Mouse (Mus musculus) CH12.LX (cell line): ENCODE results near the gene Git2. TPM values are rescaled to one million over a fixed set of nuclear protein-coding genes. Genes with fewer than 3 reads are reported as not detected.

Experiments
- DNase-seq: peaks from one replicate; pipeline ENCODE4 v3.0.0-alpha.2; 2013; ENCODE audit errors: extremely low read depth
- H3K27ac ChIP-seq: 2 replicates; pipeline ENCODE4 v1.5.1; 2012; ENCODE audit warnings: low read depth, mild to moderate bottlenecking, control low read depth, moderate library complexity; ENCODE audit not compliant: insufficient read depth
- H3K27me3 ChIP-seq: replicated peaks from 2 replicates; pipeline ENCODE3; 2012; ENCODE audit warnings: inconsistent platforms
- H3K36me3 ChIP-seq, 2 experiments: replicated peaks in 1 of 2; 2 replicates each; pipeline versions ENCODE3 to v1.6.1; 2012; ENCODE audit warnings: inconsistent platforms in 1 of 2, low read length in 1 of 2, mild to moderate bottlenecking in 1 of 2, mixed read lengths in 1 of 2, moderate library complexity in 1 of 2; ENCODE audit not compliant: control insufficient read depth in 1 of 2, insufficient read depth in 1 of 2
- H3K4me1 ChIP-seq, 2 experiments: 2 replicates each; pipeline ENCODE4 v1.6.1; 2012; ENCODE audit warnings: inconsistent platforms in 1 of 2, moderate library complexity in 1 of 2; ENCODE audit not compliant: insufficient read depth in 2 of 2, control insufficient read depth in 1 of 2
- H3K4me2 ChIP-seq: 2 replicates; pipeline ENCODE4 v1.6.1; 2012; ENCODE audit warnings: low read depth, mild to moderate bottlenecking, control low read depth; ENCODE audit not compliant: poor library complexity, insufficient read depth, severe bottlenecking
- H3K4me3 ChIP-seq, 3 experiments: fragments of 150-350 bp in 1 of 3; sonication (generic) in 1 of 3; replicated peaks in 1 of 3; 2 replicates each; pipeline versions ENCODE3 to v1.5.1; 2011 to 2012; ENCODE audit warnings: low read depth in 2 of 3, low read length in 2 of 3, mild to moderate bottlenecking in 2 of 3, moderate library complexity in 2 of 3, control low read depth in 1 of 3, improper control_type of control experiment in 1 of 3, inconsistent platforms in 1 of 3, mixed read lengths in 1 of 3; ENCODE audit not compliant: poor library complexity in 1 of 3
- H3K79me2 ChIP-seq: replicated peaks from 2 replicates; pipeline ENCODE4 v1.6.1; 2012; ENCODE audit warnings: mild to moderate bottlenecking, moderate library complexity; ENCODE audit not compliant: control insufficient read depth, poor library complexity, insufficient read depth, severe bottlenecking; ENCODE audit errors: extremely low read depth
- H3K9ac ChIP-seq: 2 replicates; pipeline ENCODE4 v1.6.1; 2012; ENCODE audit warnings: low read depth, mild to moderate bottlenecking, control low read depth, moderate library complexity; ENCODE audit not compliant: insufficient read depth
- H3K9me3 ChIP-seq: replicated peaks from 2 replicates; pipeline ENCODE3; 2012; ENCODE audit warnings: low read length, inconsistent platforms, mixed read lengths
- BHLHE40 ChIP-seq: IDR thresholded peaks from 2 replicates; pipeline ENCODE4 v1.6.1; 2011; ENCODE audit warnings: mild to moderate bottlenecking, low read depth, low read length, improper control_type of control experiment
- CHD1 ChIP-seq: IDR thresholded peaks from 2 replicates; pipeline ENCODE4 v1.6.1; 2012; ENCODE audit warnings: low read depth, low read length, improper control_type of control experiment, inconsistent platforms
- CTCF ChIP-seq, 2 experiments: IDR thresholded peaks in 1 of 2; conservative IDR thresholded peaks in 1 of 2; 2 replicates each; pipeline ENCODE4 v1.5.1; 2011 to 2012; ENCODE audit warnings: low read depth in 2 of 2, low read length in 2 of 2, improper control_type of control experiment in 1 of 2, inconsistent platforms in 1 of 2, mild to moderate bottlenecking in 1 of 2, moderate library complexity in 1 of 2
- E2F4 ChIP-seq: IDR thresholded peaks from 2 replicates; pipeline ENCODE4 v1.6.1; 2011; ENCODE audit warnings: low read depth, low read length, improper control_type of control experiment; ENCODE audit not compliant: insufficient replicate concordance
- JUN ChIP-seq: IDR thresholded peaks from 2 replicates; pipeline ENCODE4 v1.6.1; 2011; ENCODE audit warnings: low read depth, mild to moderate bottlenecking, low read length, improper control_type of control experiment, moderate library complexity; ENCODE audit not compliant: insufficient read depth
- MAFK ChIP-seq: IDR thresholded peaks from 2 replicates; pipeline ENCODE4 v1.6.1; 2011; ENCODE audit warnings: low read length, improper control_type of control experiment; ENCODE audit not compliant: insufficient replicate concordance
- MAZ ChIP-seq: IDR thresholded peaks from 2 replicates; pipeline ENCODE4 v1.6.1; 2012; ENCODE audit warnings: low read depth, mild to moderate bottlenecking, inconsistent platforms, low read length, improper control_type of control experiment, moderate library complexity
- MEF2A ChIP-seq: IDR thresholded peaks from 2 replicates; pipeline ENCODE4 v1.6.1; 2014; ENCODE audit warnings: low read depth, mild to moderate bottlenecking, inconsistent platforms, low read length, improper control_type of control experiment, borderline replicate concordance
- MXI1 ChIP-seq: IDR thresholded peaks from 2 replicates; pipeline ENCODE4 v1.6.1; 2011; ENCODE audit warnings: mild to moderate bottlenecking, low read depth, low read length, improper control_type of control experiment
- MYC ChIP-seq: IDR thresholded peaks from 2 replicates; pipeline ENCODE4 v1.6.1; 2011; ENCODE audit warnings: low read depth, mild to moderate bottlenecking, improper control_type of control experiment, low read length
- NELFE ChIP-seq: IDR thresholded peaks from 2 replicates; pipeline ENCODE4 v1.6.1; 2011; ENCODE audit warnings: low read depth, low read length, improper control_type of control experiment
- NRF1 ChIP-seq: IDR thresholded peaks from 2 replicates; pipeline ENCODE4 v1.6.1; 2014; ENCODE audit warnings: low read depth, mild to moderate bottlenecking, inconsistent platforms, low read length, improper control_type of control experiment, moderate library complexity
- PAX5 ChIP-seq: IDR thresholded peaks from 2 replicates; pipeline ENCODE4 v1.6.1; 2012; ENCODE audit warnings: low read length, inconsistent platforms, mixed read lengths
- POLR2A ChIP-seq: IDR thresholded peaks from 2 replicates; pipeline ENCODE4 v1.6.1; 2011; ENCODE audit warnings: low read depth, mild to moderate bottlenecking, improper control_type of control experiment, low read length
- POLR2AphosphoS2 ChIP-seq: IDR thresholded peaks from 2 replicates; pipeline ENCODE4 v1.6.1; 2011; ENCODE audit warnings: low read depth, low read length, improper control_type of control experiment
- RCOR1 ChIP-seq: conservative IDR thresholded peaks from 2 replicates; pipeline ENCODE4 v1.6.1; 2012; ENCODE audit warnings: low read depth, mild to moderate bottlenecking, inconsistent platforms, low read length, improper control_type of control experiment
- SIN3A ChIP-seq: IDR thresholded peaks from 2 replicates; pipeline ENCODE4 v1.6.1; 2012; ENCODE audit warnings: low read length, improper control_type of control experiment, inconsistent platforms
- SMC3 ChIP-seq: IDR thresholded peaks from 2 replicates; pipeline ENCODE4 v1.6.1; 2011; ENCODE audit warnings: low read depth, low read length, improper control_type of control experiment
- TBP ChIP-seq: conservative IDR thresholded peaks from 2 replicates; pipeline ENCODE4 v1.6.1; 2011; ENCODE audit warnings: low read depth, low read length, improper control_type of control experiment
- UBTF ChIP-seq: IDR thresholded peaks from 2 replicates; pipeline ENCODE4 v1.6.1; 2012; ENCODE audit warnings: low read depth, mild to moderate bottlenecking, inconsistent platforms, low read length, improper control_type of control experiment, moderate library complexity
- USF1 ChIP-seq: IDR thresholded peaks from 2 replicates; pipeline ENCODE4 v1.6.1; 2014; ENCODE audit warnings: low read depth, mild to moderate bottlenecking, inconsistent platforms, low read length, improper control_type of control experiment
- ZMIZ1 ChIP-seq: IDR thresholded peaks from 2 replicates; pipeline ENCODE4 v1.6.1; 2012; ENCODE audit warnings: low read depth, mild to moderate bottlenecking, inconsistent platforms, low read length, improper control_type of control experiment
- ZNF384 ChIP-seq: IDR thresholded peaks from 2 replicates; pipeline ENCODE4 v1.6.1; 2012; ENCODE audit warnings: low read depth, low read length, improper control_type of control experiment, inconsistent platforms
- dilution Hi-C: fragments of 300-500 bp; cut with MboI; formaldehyde crosslinking; loops from 2 replicates; pipeline ENCODE4 v1.14.3; 2020; ENCODE audit warnings: low sequenced_read_pairs; ENCODE audit not compliant: extremely low pct_unique_long_range_greater_than_20kb, extremely low pct_ligation_motif_present
- in situ Hi-C: fragments of 300-500 bp; cut with MboI; formaldehyde crosslinking; loops from 3 replicates; pipeline ENCODE4 v1.14.3; 2019; ENCODE audit warnings: low sequenced_read_pairs, low pct_ligation_motif_present, low pct_unique_long_range_greater_than_20kb, mixed read lengths
- polyA plus RNA-seq: library from polyadenylated mRNA; unstranded; fragments of >175 nt; gene quantifications from 2 replicates; pipeline ENCODE4 v1.2.1, GENCODE M21; 2012; ENCODE audit warnings: low read depth; ENCODE audit not compliant: insufficient read length
- total RNA-seq, 2 experiments: library from RNA; depleted of rRNA; stranded (reverse); fragments of 300-350 nt in 1 of 2; fragments of >200 nt in 1 of 2; gene quantifications; 2 replicates each; pipeline ENCODE4 v1.2.3; 2012 to 2014

Git2 gene
- total and polyA plus RNA-seq, 3 experiments, result 12.3 to 29.4 (median 22.1) TPM

DNA sequence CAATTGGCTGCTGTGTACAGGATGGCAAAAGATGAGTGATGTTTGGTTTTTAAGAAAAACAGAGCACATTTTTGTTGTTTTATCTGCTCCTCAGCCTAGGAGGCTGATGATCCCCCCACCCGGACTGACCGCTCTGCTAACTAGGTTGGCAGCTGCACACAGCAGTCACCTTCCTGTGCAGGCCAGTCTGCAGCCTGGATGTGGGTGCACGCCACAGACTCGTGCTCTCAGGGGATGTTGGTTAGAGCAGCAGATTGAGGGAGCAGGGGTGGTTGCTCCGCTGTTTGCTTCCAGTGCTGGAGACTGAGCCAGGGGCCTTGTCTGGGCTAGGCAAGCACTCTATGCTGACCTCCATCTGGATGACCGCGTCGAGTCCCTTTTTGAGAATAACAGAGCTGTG lies 5.5 kb downstream of the Git2 start:
- Histone ChIP-seq H3K27me3 (no peaks in the 10 kb centered on the region), H3K79me2 (peaks cover 61% of the 10 kb centered on the region), H3K36me3 (peaks cover 24 to 51% of the 10 kb centered on the region in 2 experiments), H3K9ac (no peak overlapping the region), H3K4me3 (no peak overlapping the region), H3K9me3 (no peaks in the 10 kb centered on the region), H3K27ac (no peak overlapping the region), H3K4me1 (peaks cover 2 to 39% of the 10 kb centered on the region in 2 experiments; a peak in 3 of 4 replicates), H3K4me2 (no peak overlapping the region)
- dilution Hi-C loops, result no loop called here
- in situ Hi-C loops, result no loop called here
- no peak for DNase-seq
- no peak for TF ChIP-seq SIN3A
- no peak for TF ChIP-seq MYC
- TF ChIP-seq USF1, result no peak
- TF ChIP-seq MAFK, result no peak
- TF ChIP-seq E2F4, result no peak
- no peak for TF ChIP-seq RCOR1
- TF ChIP-seq NELFE, result no peak
- no peak for TF ChIP-seq CHD1
- TF ChIP-seq MEF2A, result no peak
- TF ChIP-seq POLR2A, result no peak
- TF ChIP-seq BHLHE40, result no peak
- TF ChIP-seq ZNF384, result no peak
- no peak for TF ChIP-seq TBP
- no peak for TF ChIP-seq NRF1
- no peak for TF ChIP-seq MAZ
- no peak for TF ChIP-seq ZMIZ1
- no peak for TF ChIP-seq PAX5
- no peak for TF ChIP-seq POLR2AphosphoS2
- no peak for TF ChIP-seq JUN
- TF ChIP-seq CTCF (conservative IDR thresholded peaks at IDR 0.05 in 1 of 2, IDR thresholded peaks at IDR 0.05 in 1 of 2; ENCODE audit: low read depth in 2 of 2, low read length in 2 of 2), result no peak

- Histone ChIP-seq H3K36me3 (peaks cover 45 to 77% of the 10 kb centered on the region in 2 experiments), H3K4me1 (peaks cover 2 to 39% of the 10 kb centered on the region in 2 experiments; a peak in 3 of 4 replicates), H3K9ac (no peak overlapping the region), H3K9me3 (no peaks in the 10 kb centered on the region), H3K27ac (no peak overlapping the region), H3K27me3 (no peaks in the 10 kb centered on the region), H3K4me2 (no peak overlapping the region), H3K4me3 (no peak overlapping the region), H3K79me2 (peaks cover 53% of the 10 kb centered on the region)
- no peak for DNase-seq
- in situ Hi-C loops, result no loop called here
- TF ChIP-seq RCOR1 (no peak), MXI1 (no peak), NRF1 (no peak), TBP (no peak), USF1 (no peak), SMC3 (no peak), UBTF (no peak)
- dilution Hi-C loops, result no loop called here
These were observed 8.1 kb downstream of the Git2 start for GRCm38 (mm10) chr5:114767185-114767584.
